Mouse (Mus musculus) layer of hippocampus, postnatal 14 days (tissue): ENCODE measurements around the gene Sprr2a2. TPM values are rescaled to one million over a fixed set of nuclear protein-coding genes. Genes with fewer than 3 reads are reported as not detected.
"Not testable (repeated sequence)": the region's sequence is repeated elsewhere in the genome, so short reads cannot be mapped to it uniquely, and the experiment has no call there.

Experiments used
- DNase-seq, 2 experiments: peaks; one replicate each; pipeline ENCODE4 v3.0.0; 2021 to 2022; ENCODE audit warnings: low spot score in 2 of 2, mixed read lengths in 1 of 2
- total RNA-seq, 2 experiments: library from RNA; stranded (reverse); gene quantifications; 2 replicates each; pipeline ENCODE4 v1.2.3; 2021

The Sprr2a2 gene
- total RNA-seq, 2 experiments from 2014 or later, result not detected

DNA sequence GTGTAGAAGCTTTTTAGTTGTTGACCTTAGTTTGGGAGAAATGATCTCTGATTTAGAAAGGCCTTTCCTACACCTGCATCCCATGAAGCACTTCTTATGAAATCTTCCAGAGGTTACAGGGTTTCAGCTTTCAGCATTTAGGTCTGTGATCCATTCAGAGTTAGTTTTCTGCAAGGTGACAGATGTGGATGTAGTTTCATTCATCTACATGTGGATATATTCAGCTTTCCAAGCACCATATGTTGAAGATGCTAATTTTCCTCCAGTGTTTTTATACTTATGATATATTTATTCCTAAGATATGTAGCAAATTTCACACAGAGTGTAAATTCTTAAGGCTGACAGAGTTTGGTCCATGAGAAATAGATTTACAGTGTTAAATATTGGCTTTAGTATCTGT lies 57.8 kb downstream of the Sprr2a2 start:
- not testable (repeated sequence) for DNase-seq

DNA sequence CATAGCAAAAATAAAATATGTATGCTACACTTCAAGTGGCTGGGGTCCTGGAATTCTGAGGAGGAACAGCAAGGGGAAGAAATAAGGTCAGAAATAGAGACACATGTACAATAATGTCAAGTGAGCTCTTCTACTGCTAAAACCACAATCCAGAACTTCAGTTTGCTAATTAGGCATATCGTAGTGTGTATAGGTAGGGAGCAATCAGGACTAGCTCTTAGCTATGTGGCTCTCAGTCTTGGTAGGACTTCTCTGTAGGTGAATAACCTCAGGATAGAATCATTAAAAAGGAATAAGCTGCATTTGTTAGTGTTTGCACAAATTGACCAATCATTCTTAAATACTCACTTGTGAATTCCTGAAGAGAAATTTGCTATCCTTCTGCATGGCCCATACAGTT lies 58.3 kb downstream of the Sprr2a2 start:
- DNase-seq, result not testable (repeated sequence)

DNA sequence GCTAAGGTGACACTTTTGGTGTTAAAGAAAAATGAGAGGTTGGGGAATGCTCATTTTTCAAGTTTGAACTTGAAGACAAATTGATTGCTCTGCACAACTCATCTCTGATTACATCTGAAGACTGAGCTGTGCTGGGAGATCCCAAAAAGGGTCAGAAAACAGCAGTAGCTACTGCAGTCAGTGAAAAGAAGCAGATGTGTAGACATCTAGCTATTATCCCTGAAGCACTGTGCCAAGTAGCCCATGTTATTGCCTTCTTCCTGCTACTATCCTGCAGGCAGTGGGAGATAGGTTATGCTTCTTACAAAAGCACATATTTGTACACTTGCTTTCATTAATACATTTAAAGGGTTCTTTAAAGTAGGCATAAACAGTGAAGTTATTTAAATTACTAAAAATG lies 63.9 kb downstream of the Sprr2a2 start:
- DNase-seq, result not testable (repeated sequence)

DNA sequence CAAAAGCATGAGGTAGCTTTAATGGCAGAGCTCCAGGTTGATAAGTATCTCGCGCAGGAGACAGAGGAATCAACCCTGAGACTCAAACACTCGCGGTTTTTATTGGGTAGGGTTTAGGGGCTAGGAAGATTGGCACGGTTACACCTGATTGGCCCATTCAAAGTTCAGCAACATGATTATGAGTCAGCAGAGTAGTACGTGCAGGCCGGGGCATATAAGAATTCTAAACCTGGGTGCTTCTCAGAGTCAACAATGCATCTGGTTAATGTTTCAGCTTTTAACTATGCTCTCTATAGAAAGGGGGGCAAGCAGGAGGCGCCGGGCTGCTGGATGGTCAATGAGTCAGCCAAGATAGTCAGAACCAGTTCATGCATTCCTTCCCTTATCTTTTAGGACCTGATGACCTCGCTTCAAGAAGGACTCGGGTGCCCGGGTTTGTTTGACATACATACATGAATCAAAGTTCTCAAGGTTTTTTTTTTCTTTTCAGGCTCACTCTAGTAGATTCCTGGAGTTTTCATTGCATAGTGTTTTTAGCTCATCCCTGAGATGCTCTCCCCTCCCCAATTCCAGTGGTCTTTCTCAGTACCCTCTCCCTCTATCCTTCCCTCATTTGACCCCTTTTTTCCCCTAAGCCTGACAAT lies 65.4 kb downstream of the Sprr2a2 start:
- not testable (repeated sequence) for DNase-seq

DNA sequence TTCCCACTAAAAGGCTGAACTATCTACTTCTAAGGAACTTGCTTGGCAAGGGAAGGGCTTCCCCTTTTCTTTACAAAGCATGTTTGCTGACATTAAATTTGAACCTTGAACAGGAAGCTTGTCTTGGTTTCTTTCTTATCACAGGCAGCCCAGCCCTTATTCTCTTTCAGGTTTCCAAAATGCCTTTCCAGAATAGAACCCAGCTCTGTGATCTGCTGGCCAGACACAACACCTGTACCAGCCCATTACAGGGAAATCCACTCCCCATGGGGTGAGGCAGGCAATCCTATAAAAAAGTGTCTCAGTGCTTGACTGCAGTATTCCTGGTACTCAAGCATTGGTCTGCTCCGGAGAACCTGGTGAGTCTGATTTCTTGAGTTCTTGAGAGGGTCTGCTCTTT lies 69.4 kb downstream of the Sprr2a2 start, which contains the start of gene Sprr2a3:
Gene Sprr2a3, plus strand, starts transcription at position 317 of the 400 bp plus-strand sequence.
- DNase-seq, result not testable (repeated sequence)

DNA sequence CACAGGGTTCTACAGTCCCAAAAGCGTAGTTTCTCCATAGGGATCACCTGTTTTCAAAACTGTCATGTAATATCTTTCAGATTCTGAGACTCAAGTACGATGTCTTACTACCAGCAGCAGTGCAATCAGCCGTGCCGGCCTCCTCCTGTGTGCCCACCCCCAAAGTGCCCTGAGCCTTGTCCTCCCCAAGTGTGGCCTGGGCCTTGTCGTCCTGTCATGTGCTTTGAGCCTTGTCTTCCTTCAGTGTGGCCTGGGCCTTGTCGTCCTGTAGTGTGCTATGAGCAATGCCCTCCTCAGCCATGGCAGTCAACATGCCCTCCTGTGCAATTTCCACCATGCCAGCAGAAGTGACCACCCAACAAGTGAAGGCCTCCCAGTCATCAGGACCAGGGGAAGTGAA lies 72.8 kb downstream of the Sprr2a2 start:
- DNase-seq, result not testable (repeated sequence)

Other genes starting within 250 kb of the Sprr2a2 start
- not detected for gene Pglyrp3, start 201.3 kb upstream of the Sprr2a2 start, total RNA-seq
- gene Lor, start 132.8 kb upstream of the Sprr2a2 start, total RNA-seq, result 1 to 10 TPM; 5.6 to 6.3 TPM
- not detected for gene Prr9, start 92.0 kb upstream of the Sprr2a2 start, total RNA-seq
- not detected for gene Lelp1, start 73.2 kb upstream of the Sprr2a2 start, total RNA-seq
- gene Sprr2a1, start 121 bp upstream of the Sprr2a2 start, total RNA-seq, result not detected
- not detected for gene Sprr2a3, start 69.5 kb downstream of the Sprr2a2 start, total RNA-seq
- gene Sprr2b, start 100.7 kb downstream of the Sprr2a2 start, total RNA-seq, result not detected
- gene Sprr2d, start 123.2 kb downstream of the Sprr2a2 start, total RNA-seq, result not detected
- not detected for gene Sprr2e, start 136.2 kb downstream of the Sprr2a2 start, total RNA-seq
- not detected for gene Sprr2f, start 149.3 kb downstream of the Sprr2a2 start, total RNA-seq
- gene Sprr2h, start 169.8 kb downstream of the Sprr2a2 start, total RNA-seq, result not detected
- gene Sprr2i, start 192.1 kb downstream of the Sprr2a2 start, total RNA-seq, result not detected
- not detected for gene Sprr2j-ps, start 202.2 kb downstream of the Sprr2a2 start, total RNA-seq
- gene Gm9774, start 213.5 kb downstream of the Sprr2a2 start, total RNA-seq, result 1 to 10 TPM; 2.3 to 4.4 TPM
- gene Sprr2k, start 216.7 kb downstream of the Sprr2a2 start, total RNA-seq, result not detected
- not detected for gene Sprr1b, start 222.9 kb downstream of the Sprr2a2 start, total RNA-seq
- not detected for gene Sprr3, start 242.8 kb downstream of the Sprr2a2 start, total RNA-seq